Mouse (Mus musculus): ENCODE results near the gene Clstn1. TPM values are rescaled to one million over a fixed set of nuclear protein-coding genes. Genes with fewer than 3 reads are reported as not detected.

Gene Clstn1
- total RNA-seq, 2 experiments from 2014 or later: 24.0 to 38.2 TPM

GRCm38 (mm10) chr4:149553834-149554233, 32.4 kb upstream of the Clstn1 start:
- H3K4me3 ChIP-seq: no peak overlapping the region
- no peak overlapping the region for H3K27ac ChIP-seq
- intact Hi-C loops (cut with DNase I): no loop called here
- TF ChIP-seq CTCF (IDR thresholded peaks at IDR 0.05): no peak
- DNase-seq: no peak

GRCm38 (mm10) chr4:149556111-149556510, 30.2 kb upstream of the Clstn1 start:
- DNase-seq: no peak
- H3K27ac ChIP-seq: no peak overlapping the region
- no peak for TF ChIP-seq CTCF (IDR thresholded peaks at IDR 0.05)
- no peak overlapping the region for H3K4me3 ChIP-seq
- intact Hi-C loops (cut with DNase I): no loop called here

GRCm38 (mm10) chr4:149557905-149558304, 28.4 kb upstream of the Clstn1 start:
- intact Hi-C loops (cut with DNase I): no loop called here

DNA sequence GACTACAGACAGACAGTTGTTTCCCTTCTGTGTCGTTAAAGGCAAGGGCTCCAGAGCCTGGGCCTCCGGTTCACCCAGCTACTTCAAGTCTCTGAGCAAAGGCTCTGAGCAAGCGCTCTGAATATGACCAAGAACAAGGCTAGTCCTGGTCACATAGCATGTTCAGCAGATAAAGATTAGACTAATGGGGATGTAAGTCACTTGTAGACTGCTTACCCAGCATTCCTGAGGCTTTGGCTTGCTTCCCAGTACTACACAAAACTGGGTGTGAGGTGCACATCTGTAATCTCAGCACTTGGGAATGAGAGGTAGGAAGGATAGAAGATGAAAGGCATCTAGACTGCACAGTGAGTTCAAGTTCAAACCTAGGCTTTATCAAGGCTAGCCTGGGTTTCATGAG, 27.9 kb upstream of the Clstn1 start:
- H3K4me3 ChIP-seq: no peak overlapping the region
- intact Hi-C loops (cut with DNase I): no loop called here
- H3K27ac ChIP-seq: no peak overlapping the region; the same call in 1 of the 2 replicates
- TF ChIP-seq CTCF (IDR thresholded peaks at IDR 0.05): no peak
- DNase-seq: no peak

More at GRCm38 (mm10) chr4:149557905-149558304, 28.4 kb upstream of the Clstn1 start:
- Histone ChIP-seq H3K4me3 (no peak overlapping the region), H3K27ac (no peak overlapping the region; the same call in 1 of the 2 replicates)
- peak; percentile 31 for DNase-seq
- no peak for TF ChIP-seq CTCF (IDR thresholded peaks at IDR 0.05)

- intact Hi-C loops (cut with DNase I): no loop called here
Observed at GRCm38 (mm10) chr4:149561392-149561791, 24.9 kb upstream of the Clstn1 start.

DNA sequence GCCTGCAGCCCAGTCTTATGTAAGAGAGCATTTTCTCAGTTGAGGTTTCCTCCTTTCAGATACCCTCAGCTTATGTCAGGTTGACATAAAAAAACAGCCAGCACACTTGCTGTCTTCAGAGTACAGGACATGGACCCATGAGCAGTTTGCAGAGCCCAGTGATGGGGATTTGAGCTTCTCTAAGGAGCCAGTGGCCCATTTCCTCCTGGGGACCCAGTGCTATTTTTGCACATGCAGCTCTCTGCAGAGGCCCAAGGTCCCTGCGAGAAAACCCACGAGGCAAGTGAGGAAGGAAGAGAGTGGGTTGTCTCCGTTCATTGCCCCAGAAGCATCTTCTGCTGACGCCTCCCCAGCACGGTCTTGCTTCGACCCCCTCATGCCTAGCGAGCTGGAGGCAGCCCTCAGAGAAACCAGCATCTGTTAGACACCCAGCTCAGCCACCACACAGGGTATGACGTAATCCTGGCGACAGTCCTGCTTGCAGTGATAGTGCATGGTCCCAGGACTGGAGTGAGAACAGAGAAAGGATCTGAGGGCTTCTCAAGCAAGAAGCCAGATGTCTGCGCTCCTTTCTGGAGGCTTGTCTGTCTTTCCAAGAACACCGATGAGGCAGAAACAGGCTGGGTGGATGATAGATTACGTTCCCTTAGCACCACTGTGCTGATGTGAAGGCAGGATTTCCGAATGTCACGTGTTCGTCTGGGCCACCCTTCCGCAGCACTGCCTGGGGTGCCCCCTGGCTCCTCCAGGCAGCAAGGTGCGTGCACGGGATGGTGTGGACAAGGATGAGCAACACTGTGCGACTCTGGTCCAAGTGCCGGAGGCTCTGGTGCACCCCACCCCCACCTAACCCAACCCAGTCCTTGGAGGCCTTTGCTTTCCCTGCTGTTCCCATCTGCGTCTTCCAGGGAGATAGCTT, 24.0 kb upstream of the Clstn1 start:
- peak; percentile 77 for DNase-seq
- intact Hi-C loops (cut with DNase I): no loop called here
- no peak for TF ChIP-seq CTCF (IDR thresholded peaks at IDR 0.05)
- Histone ChIP-seq H3K4me3 (peak overlapping the region; percentile 21), H3K27ac (peak overlapping the region; percentile 70)

More at GRCm38 (mm10) chr4:149561392-149561791, 24.9 kb upstream of the Clstn1 start:
- no peak overlapping the region for H3K4me3 ChIP-seq
- DNase-seq: peak; percentile 15
- TF ChIP-seq CTCF (IDR thresholded peaks at IDR 0.05): no peak
- H3K27ac ChIP-seq: no peak overlapping the region

- DNase-seq: no peak
- H3K4me3 ChIP-seq: peak overlapping the region; percentile 21
- intact Hi-C loops (cut with DNase I): no loop called here
- peak overlapping the region; percentile 70 for H3K27ac ChIP-seq
- no peak for TF ChIP-seq CTCF (IDR thresholded peaks at IDR 0.05)
Observed at GRCm38 (mm10) chr4:149562905-149563347, 23.3 kb upstream of the Clstn1 start.

GRCm38 (mm10) chr4:149563941-149564361, 22.3 kb upstream of the Clstn1 start:
- Histone ChIP-seq H3K4me3 (no peak overlapping the region), H3K27ac (0 out of 2 replicates have a peak overlapping the region, but pooled peaks have one; percentile 20)
- intact Hi-C loops (cut with DNase I): no loop called here
- no peak for DNase-seq
- no peak for TF ChIP-seq CTCF (IDR thresholded peaks at IDR 0.05)

DNA sequence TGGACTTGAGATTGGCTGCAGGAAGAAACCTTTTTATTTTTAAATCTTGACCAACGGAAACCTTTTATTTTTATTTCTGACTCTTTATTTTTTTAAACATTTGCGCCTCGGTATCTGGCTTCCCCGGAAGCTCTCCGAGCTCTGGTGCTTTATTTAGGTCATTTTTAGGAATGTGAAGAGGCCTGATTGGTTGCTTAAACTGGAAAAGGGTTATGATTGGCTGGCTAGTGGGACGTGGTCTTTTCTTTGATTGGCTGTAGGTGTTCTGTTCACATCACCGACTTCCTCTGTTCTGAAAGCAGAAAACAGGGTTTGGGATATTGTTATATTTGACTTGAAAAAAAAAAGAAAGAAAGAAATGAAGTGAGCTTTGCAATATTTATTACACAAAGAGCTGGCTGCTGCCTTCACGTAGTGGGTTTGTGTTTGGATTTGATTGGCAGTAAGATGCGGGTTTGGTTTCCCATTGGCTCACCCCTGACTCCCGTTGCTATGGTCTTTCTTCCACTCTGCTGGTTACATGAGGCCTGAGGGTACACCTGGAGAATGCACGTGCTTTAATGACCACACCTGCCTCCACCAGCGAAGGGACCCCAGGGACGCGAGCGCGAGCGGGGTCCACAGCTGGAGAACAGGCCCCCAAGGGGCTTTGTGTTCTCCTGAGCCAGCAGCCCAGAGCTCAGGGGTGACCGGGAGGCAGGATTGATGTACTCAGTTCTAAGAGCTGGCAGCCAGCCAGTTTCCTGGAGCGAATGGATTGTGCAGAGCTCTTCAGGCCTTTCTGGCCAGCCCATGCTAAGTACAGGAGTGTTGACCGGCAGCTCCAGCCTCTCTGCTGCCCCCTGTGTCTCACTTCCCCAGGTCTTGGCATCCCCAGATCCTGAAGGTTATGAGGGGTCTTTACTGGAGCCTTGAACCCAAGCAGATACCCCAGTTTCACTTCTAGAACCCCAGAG, 21.5 kb upstream of the Clstn1 start:
- TF ChIP-seq CTCF (IDR thresholded peaks at IDR 0.05): peak; percentile 57
- peak; percentile 83 for DNase-seq
- Histone ChIP-seq H3K4me3 (peak overlapping the region; percentile 34; the same call in 1 of the 2 replicates), H3K27ac (peak overlapping the region; percentile 68)
- intact Hi-C loops (cut with DNase I): no loop called here

DNA sequence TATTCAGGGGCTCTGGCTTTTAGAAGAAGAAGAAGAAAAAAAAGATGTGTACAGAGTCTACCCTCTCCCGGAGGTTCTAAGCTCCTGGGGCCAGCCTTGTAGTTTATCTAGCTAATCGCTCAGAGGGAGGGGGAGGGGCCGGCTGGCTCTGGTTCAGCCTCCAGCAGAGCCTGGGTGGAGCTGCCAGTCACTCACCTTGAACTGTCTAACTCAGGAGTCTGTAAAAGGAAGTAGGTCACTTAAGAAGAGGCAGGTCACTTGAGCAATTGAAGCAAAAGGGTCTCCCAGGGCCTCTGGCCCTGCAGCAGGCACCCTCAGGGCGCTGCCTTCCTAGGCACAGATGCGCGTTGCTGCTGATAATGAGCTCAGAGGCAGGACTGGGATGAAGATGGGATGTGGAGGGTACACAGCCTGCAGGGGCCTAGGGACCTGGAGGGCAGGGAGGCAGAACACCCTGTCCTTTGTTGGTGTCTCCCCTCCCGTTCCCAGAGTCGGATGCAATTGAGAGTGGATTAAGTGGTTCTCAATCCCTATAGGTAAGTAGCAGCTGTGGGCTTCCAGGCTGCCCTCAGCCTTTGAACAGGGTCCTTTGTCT, 18.7 kb upstream of the Clstn1 start:
- DNase-seq: no peak
- intact Hi-C loops (cut with DNase I): no loop called here
- no peak overlapping the region for H3K27ac ChIP-seq
- no peak for TF ChIP-seq CTCF (IDR thresholded peaks at IDR 0.05)
- no peak overlapping the region for H3K4me3 ChIP-seq

DNA sequence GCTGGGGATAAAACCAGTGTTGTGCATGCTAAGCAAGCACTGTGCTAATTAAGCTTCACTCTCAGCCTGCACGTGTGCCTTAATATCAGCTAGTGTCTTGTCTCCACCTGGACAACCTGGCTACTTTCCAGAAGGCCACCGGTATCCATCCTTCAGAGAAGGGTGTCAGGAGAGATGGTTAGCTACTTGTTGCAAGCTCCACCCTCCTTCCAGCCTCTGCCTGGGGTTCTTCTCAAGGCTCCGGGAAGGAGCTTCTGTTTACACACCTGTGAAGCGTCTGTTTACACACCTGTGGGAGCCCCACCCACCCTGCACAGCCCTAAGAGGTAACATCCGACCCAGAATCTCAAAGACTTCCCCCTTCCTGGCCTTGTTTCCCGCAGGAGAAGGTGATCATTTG, 17.6 kb upstream of the Clstn1 start:
- intact Hi-C loops (cut with DNase I): no loop called here
- DNase-seq: no peak
- no peak for TF ChIP-seq CTCF (IDR thresholded peaks at IDR 0.05)
- no peak overlapping the region for H3K27ac ChIP-seq
- H3K4me3 ChIP-seq: no peak overlapping the region

Measured in gastrocnemius, adult 2 months (tissue).